Mouse (Mus musculus): Measurements from ENCODE around the gene Cdk17. TPM values are rescaled to one million over a fixed set of nuclear protein-coding genes. Genes with fewer than 3 reads are reported as not detected.

Cdk17 gene
- polyA plus RNA-seq, 1 experiment from 2014 or later, result 14.2 TPM

GRCm38 (mm10) chr10:93162972-93163660, 2.4 kb downstream of the Cdk17 start:
- 66% methylated on average over 7 of the region's 7 CpGs for WGBS
- Histone ChIP-seq H3K4me2 (ENCODE audit: low read depth, low read length) (peak overlapping the region; percentile 32), H3K4me3 (replicated peaks; ENCODE audit: low read length) (no peak overlapping the region)

GRCm38 (mm10) chr10:93163711-93164488, 3.2 kb downstream of the Cdk17 start:
- no peak overlapping the region for H3K9ac ChIP-seq (ENCODE audit: low read length)
- no peak for ATAC-seq (ENCODE audit: insufficient read depth, low FRiP score)
- H3K4me3 ChIP-seq (replicated peaks; ENCODE audit: low read length), result no peak overlapping the region
- H3K9me3 ChIP-seq (replicated peaks; ENCODE audit: control insufficient read depth, low read length), result no peaks in the 10 kb centered on the region
- H3K4me1 ChIP-seq (ENCODE audit: control insufficient read depth, insufficient read depth, low read length), result peaks cover 35% of the 10 kb centered on the region
- 72% methylated on average over 6 of the region's 6 CpGs for WGBS
- H3K4me2 ChIP-seq (ENCODE audit: low read depth, low read length), result no peak overlapping the region
- H3K27me3 ChIP-seq (ENCODE audit: control insufficient read depth, insufficient read depth, low read length), result no peaks in the 10 kb centered on the region
- H3K36me3 ChIP-seq (ENCODE audit: control insufficient read depth, insufficient read depth, low read length), result no peaks in the 10 kb centered on the region
- no peak overlapping the region for H3K27ac ChIP-seq (ENCODE audit: low read length)

More at GRCm38 (mm10) chr10:93162972-93163660, 2.4 kb downstream of the Cdk17 start:
- no peak overlapping the region for H3K27ac ChIP-seq (ENCODE audit: low read length)
- H3K4me1 ChIP-seq (ENCODE audit: control insufficient read depth, insufficient read depth, low read length), result peaks cover 33% of the 10 kb centered on the region
- H3K36me3 ChIP-seq (ENCODE audit: control insufficient read depth, insufficient read depth, low read length), result no peaks in the 10 kb centered on the region
- no peak overlapping the region for H3K9ac ChIP-seq (ENCODE audit: low read length)
- ATAC-seq (ENCODE audit: insufficient read depth, low FRiP score), result no peak
- H3K9me3 ChIP-seq (replicated peaks; ENCODE audit: control insufficient read depth, low read length), result no peaks in the 10 kb centered on the region
- H3K27me3 ChIP-seq (ENCODE audit: control insufficient read depth, insufficient read depth, low read length), result no peaks in the 10 kb centered on the region

- H3K27me3 ChIP-seq (ENCODE audit: control insufficient read depth, insufficient read depth, low read length), result no peaks in the 10 kb centered on the region
- 31% methylated on average over 14 of the region's 14 CpGs for WGBS
- H3K9ac ChIP-seq (ENCODE audit: low read length), result no peak overlapping the region
- no peaks in the 10 kb centered on the region for H3K36me3 ChIP-seq (ENCODE audit: control insufficient read depth, insufficient read depth, low read length)
- H3K4me2 ChIP-seq (ENCODE audit: low read depth, low read length), result peak overlapping the region; percentile 38
- 0 out of 2 replicates have a peak overlapping the region, but pooled peaks have one; percentile 4 for H3K4me3 ChIP-seq (replicated peaks; ENCODE audit: low read length)
- no peaks in the 10 kb centered on the region for H3K9me3 ChIP-seq (replicated peaks; ENCODE audit: control insufficient read depth, low read length)
- H3K27ac ChIP-seq (ENCODE audit: low read length), result peak overlapping the region; percentile 14
- no peak for ATAC-seq (ENCODE audit: insufficient read depth, low FRiP score)
- peaks cover 30% of the 10 kb centered on the region for H3K4me1 ChIP-seq (ENCODE audit: control insufficient read depth, insufficient read depth, low read length)
Observed at GRCm38 (mm10) chr10:93165416-93166381, 5.0 kb downstream of the Cdk17 start.

- Histone ChIP-seq H3K27ac (ENCODE audit: low read length) (peak overlapping the region; percentile 14), H3K27me3 (ENCODE audit: control insufficient read depth, insufficient read depth, low read length) (no peaks in the 10 kb centered on the region), H3K4me3 (replicated peaks; ENCODE audit: low read length) (0 out of 2 replicates have a peak overlapping the region, but pooled peaks have one; percentile 4), H3K9me3 (replicated peaks; ENCODE audit: control insufficient read depth, low read length) (no peaks in the 10 kb centered on the region), H3K4me1 (ENCODE audit: control insufficient read depth, insufficient read depth, low read length) (peaks cover 30% of the 10 kb centered on the region), H3K4me2 (ENCODE audit: low read depth, low read length) (peak overlapping the region; percentile 38), H3K9ac (ENCODE audit: low read length) (no peak overlapping the region), H3K36me3 (ENCODE audit: control insufficient read depth, insufficient read depth, low read length) (no peaks in the 10 kb centered on the region)
- WGBS, result 28% methylated on average over 5 of the region's 5 CpGs
- ATAC-seq (ENCODE audit: insufficient read depth, low FRiP score), result no peak
Observed at GRCm38 (mm10) chr10:93166382-93166769, 5.7 kb downstream of the Cdk17 start.

- Histone ChIP-seq H3K36me3 (ENCODE audit: control insufficient read depth, insufficient read depth, low read length) (no peaks in the 10 kb centered on the region), H3K4me1 (ENCODE audit: control insufficient read depth, insufficient read depth, low read length) (peaks cover 26% of the 10 kb centered on the region), H3K4me2 (ENCODE audit: low read depth, low read length) (peak overlapping the region; percentile 15; the same call in 1 of the 2 replicates), H3K9me3 (replicated peaks; ENCODE audit: control insufficient read depth, low read length) (no peaks in the 10 kb centered on the region), H3K9ac (ENCODE audit: low read length) (no peak overlapping the region), H3K27me3 (ENCODE audit: control insufficient read depth, insufficient read depth, low read length) (no peaks in the 10 kb centered on the region), H3K27ac (ENCODE audit: low read length) (no peak overlapping the region), H3K4me3 (replicated peaks; ENCODE audit: low read length) (no peak overlapping the region)
- WGBS, result 68% methylated on average over 6 of the region's 6 CpGs
- no peak for ATAC-seq (ENCODE audit: insufficient read depth, low FRiP score)
Observed at GRCm38 (mm10) chr10:93167311-93167710, 6.6 kb downstream of the Cdk17 start.

- no peaks in the 10 kb centered on the region for H3K9me3 ChIP-seq (replicated peaks; ENCODE audit: control insufficient read depth, low read length)
- no peak for ATAC-seq (ENCODE audit: insufficient read depth, low FRiP score)
- H3K4me3 ChIP-seq (replicated peaks; ENCODE audit: low read length), result no peak overlapping the region
- peaks cover 26% of the 10 kb centered on the region for H3K4me1 ChIP-seq (ENCODE audit: control insufficient read depth, insufficient read depth, low read length)
- 39% methylated on average over 4 of the region's 4 CpGs for WGBS
- H3K27me3 ChIP-seq (ENCODE audit: control insufficient read depth, insufficient read depth, low read length), result no peaks in the 10 kb centered on the region
- no peak overlapping the region for H3K9ac ChIP-seq (ENCODE audit: low read length)
- no peak overlapping the region for H3K4me2 ChIP-seq (ENCODE audit: low read depth, low read length)
- no peak overlapping the region; the same call in 1 of the 2 replicates for H3K27ac ChIP-seq (ENCODE audit: low read length)
- no peaks in the 10 kb centered on the region for H3K36me3 ChIP-seq (ENCODE audit: control insufficient read depth, insufficient read depth, low read length)
Observed at GRCm38 (mm10) chr10:93168067-93168466, 7.4 kb downstream of the Cdk17 start.

GRCm38 (mm10) chr10:93171182-93171855, 10.6 kb downstream of the Cdk17 start:
- Histone ChIP-seq H3K4me3 (replicated peaks; ENCODE audit: low read length) (no peak overlapping the region), H3K4me2 (ENCODE audit: low read depth, low read length) (no peak overlapping the region), H3K27me3 (ENCODE audit: control insufficient read depth, insufficient read depth, low read length) (no peaks in the 10 kb centered on the region), H3K9me3 (replicated peaks; ENCODE audit: control insufficient read depth, low read length) (no peaks in the 10 kb centered on the region), H3K9ac (ENCODE audit: low read length) (no peak overlapping the region), H3K27ac (ENCODE audit: low read length) (no peak overlapping the region), H3K4me1 (ENCODE audit: control insufficient read depth, insufficient read depth, low read length) (peaks cover 9% of the 10 kb centered on the region), H3K36me3 (ENCODE audit: control insufficient read depth, insufficient read depth, low read length) (no peaks in the 10 kb centered on the region)
- WGBS, result 83% methylated on average over 6 of the region's 6 CpGs
- ATAC-seq (ENCODE audit: insufficient read depth, low FRiP score), result no peak; the same call in 1 of the 2 replicates

- H3K4me3 ChIP-seq (replicated peaks; ENCODE audit: low read length), result no peak overlapping the region
- no peaks in the 10 kb centered on the region; the same call in 1 of the 2 replicates for H3K4me1 ChIP-seq (ENCODE audit: control insufficient read depth, insufficient read depth, low read length)
- H3K4me2 ChIP-seq (ENCODE audit: low read depth, low read length), result no peak overlapping the region
- H3K36me3 ChIP-seq (ENCODE audit: control insufficient read depth, insufficient read depth, low read length), result no peaks in the 10 kb centered on the region
- no peak for ATAC-seq (ENCODE audit: insufficient read depth, low FRiP score)
- WGBS, result 67% methylated on average over 5 of the region's 5 CpGs
- H3K27ac ChIP-seq (ENCODE audit: low read length), result no peak overlapping the region
- no peak overlapping the region for H3K9ac ChIP-seq (ENCODE audit: low read length)
- no peaks in the 10 kb centered on the region for H3K27me3 ChIP-seq (ENCODE audit: control insufficient read depth, insufficient read depth, low read length)
- no peaks in the 10 kb centered on the region for H3K9me3 ChIP-seq (replicated peaks; ENCODE audit: control insufficient read depth, low read length)
Observed at GRCm38 (mm10) chr10:93177471-93177870, 16.8 kb downstream of the Cdk17 start.

Measured in stomach, embryonic 16.5 days (tissue).